Mouse (Mus musculus) gastrocnemius, postnatal 25 days (tissue): ENCODE measurements around the gene Ddx39b. TPM values are rescaled to one million over a fixed set of nuclear protein-coding genes. Genes with fewer than 3 reads are reported as not detected.
"Not testable (repeated sequence)": the region's sequence is repeated elsewhere in the genome, so short reads cannot be mapped to it uniquely, and the experiment has no call there.

Experiments
- DNase-seq: peaks from one replicate; pipeline ENCODE4 v3.0.0; 2022
- microRNA-seq, 2 experiments: library from miRNA; unstranded; fragments of <30 nt; microRNA quantifications; one replicate each; pipeline ENCODE4 v1.2.0; 2021; ENCODE audit warnings: borderline replicate concordance in 2 of 2
- total RNA-seq, 2 experiments: library from RNA; stranded (reverse); gene quantifications; 1 replicate in 1 of 2; 2 replicates in 1 of 2; pipeline ENCODE4 v1.2.3; 2021

Ddx39b gene
- total RNA-seq, 2 experiments from 2014 or later, result 71.5 to 79.1 TPM

DNA sequence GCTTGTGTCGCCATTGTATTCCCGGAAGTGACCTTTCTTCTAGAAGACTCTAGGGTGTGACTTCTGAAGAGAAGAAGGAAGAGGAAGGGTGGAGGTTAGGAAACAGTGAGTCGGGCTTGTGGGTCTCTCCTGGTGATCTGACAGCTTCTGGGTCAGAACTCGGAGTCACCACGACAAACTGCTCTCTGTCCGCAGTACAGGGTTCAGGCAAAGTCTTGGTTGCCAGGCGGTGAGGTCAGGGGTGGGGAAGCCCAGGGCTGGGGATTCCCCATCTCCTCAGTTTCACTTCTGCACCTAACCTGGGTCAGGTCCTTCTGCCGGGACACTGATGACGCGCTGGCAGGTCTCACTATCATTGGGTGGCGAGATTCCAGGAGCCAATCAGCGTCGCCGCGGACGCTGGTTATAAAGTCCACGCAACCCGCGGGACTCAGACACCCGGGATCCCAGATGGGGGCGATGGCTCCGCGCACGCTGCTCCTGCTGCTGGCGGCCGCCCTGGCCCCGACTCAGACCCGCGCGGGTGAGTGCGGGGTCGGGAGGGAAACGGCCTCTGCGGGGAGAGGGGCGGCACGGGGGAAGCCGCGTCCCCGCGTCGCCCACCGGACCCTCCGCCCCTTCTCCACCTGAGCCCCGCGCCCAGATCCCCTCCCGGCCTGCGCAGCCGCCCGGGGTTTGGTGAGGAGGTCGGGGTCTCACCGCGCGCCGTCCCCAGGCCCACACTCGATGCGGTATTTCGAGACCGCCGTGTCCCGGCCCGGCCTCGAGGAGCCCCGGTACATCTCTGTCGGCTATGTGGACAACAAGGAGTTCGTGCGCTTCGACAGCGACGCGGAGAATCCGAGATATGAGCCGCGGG, 21.3 kb downstream of the Ddx39b start, which contains the start of gene H2-D1:
H2-D1 (plus strand) TSS at position 67 of the 859 bp plus-strand sequence.
- DNase-seq, result peak; percentile 94

DNA sequence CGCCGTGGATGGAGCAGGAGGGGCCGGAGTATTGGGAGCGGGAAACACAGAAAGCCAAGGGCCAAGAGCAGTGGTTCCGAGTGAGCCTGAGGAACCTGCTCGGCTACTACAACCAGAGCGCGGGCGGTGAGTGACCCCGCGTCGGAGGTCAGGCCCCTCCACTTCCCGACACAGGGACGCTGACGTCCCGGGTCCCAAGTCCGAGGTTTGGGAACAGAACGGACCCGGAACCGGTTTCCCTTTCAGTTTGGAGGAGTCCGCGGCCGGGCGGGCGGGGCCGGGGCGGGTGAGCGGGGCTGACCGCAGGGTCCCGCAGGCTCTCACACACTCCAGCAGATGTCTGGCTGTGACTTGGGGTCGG, 22.0 kb downstream of the Ddx39b start:
- no peak for DNase-seq

DNA sequence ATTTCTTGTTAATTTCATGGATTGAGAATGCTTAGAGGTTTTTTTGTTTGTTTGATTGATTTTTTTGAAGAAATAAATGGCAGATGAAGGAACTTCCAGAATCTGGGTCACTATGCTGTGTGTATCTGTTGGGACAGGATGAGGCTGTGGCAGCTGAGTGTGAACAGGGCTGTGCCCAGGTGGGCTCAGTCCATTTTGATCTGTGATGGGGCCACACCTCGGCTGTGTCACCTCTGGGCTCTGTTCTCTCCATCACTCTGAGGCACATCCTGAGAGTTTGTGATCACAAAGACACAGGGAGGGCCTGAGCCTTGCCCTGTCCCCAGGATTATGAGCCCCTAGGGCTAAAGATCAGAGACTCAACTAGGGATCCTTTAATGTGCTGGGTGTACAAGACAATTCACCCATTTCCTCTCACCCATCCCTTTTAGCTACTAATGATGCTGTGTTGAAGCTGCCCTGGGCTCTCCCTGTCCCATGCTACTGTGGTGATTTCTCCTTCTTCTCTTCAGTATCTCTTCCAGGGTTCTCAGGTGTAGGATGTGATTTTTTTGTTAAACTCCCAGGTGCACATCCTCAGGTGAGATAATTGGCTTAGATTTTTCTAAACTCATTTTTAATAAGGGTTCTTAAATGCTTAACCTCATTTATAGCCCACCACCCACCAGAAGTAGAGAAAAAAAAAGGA, 26.0 kb downstream of the Ddx39b start:
- DNase-seq, result no peak

DNA sequence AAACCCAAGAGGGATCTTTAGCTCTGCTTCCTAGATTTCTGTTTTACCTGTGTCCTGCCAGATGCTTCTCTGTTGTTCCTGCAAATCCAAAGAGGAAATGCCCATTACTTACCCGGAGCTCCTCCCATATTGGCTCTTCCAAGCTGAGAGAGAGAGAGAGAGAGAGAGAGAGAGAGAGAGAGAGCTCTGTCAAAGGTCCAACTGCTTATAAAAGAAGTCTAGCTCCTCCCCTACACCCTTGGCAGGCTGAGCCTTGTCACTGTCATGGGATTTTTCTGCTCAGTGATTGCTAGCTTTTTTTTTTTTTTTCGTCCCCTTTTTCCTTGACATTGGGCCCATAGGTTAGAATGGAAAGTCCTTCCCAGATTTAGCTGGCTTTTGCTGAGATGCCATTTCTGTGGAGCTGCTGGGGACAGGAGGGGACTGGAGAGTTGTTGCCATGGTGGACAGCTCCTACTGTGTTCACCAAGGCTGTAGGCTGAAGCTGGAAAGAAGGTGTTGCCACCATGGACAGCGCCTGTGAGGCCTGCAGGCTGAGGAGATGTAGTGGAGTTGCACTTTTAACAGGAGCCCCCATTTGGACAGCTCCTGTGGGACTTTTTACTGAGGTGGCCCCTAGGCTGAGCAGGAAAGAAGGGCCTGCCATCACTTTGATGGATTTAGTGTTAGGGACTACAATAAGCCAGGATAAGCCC, 28.3 kb downstream of the Ddx39b start:
- no peak for DNase-seq

DNA sequence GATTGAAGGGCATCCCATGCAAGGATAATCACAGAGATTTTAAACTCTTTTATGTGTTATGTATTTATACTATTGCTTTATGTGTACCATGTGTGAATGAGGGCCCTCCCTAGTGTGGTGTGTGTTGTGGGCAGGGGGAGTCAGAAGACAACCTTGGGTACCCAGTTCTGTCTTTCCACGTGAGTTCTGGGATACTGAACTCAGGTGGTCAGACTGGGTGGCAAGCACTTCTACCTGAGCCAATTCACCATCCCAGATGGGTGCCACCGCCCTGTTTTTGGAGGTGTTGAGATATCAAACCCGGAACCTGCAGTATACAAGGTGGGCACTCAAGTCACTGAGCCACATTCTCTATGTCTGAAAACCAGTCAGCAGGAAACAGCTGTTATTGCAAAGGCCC, 30.7 kb downstream of the Ddx39b start:
- DNase-seq, result no peak

DNA sequence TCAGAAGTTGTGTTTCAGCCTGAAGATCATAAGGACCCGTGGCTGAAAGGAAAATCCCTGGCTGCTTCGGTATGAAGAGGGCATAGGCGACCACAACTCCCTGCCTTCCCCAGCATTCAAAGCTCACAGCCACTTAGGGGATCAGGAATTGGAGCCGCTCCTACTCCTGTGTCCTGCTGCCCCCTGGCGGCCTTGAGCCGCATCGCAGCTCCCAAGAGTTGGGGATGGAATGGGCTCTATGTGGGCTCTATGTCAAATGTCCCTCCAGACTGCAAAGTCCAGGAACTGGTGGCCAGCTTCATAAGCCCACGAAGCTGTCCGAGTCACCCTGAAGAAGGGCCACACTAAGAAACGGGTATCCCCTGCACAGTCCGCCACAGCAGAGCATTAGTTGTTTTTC, 33.2 kb downstream of the Ddx39b start:
- peak; percentile 72 for DNase-seq

DNA sequence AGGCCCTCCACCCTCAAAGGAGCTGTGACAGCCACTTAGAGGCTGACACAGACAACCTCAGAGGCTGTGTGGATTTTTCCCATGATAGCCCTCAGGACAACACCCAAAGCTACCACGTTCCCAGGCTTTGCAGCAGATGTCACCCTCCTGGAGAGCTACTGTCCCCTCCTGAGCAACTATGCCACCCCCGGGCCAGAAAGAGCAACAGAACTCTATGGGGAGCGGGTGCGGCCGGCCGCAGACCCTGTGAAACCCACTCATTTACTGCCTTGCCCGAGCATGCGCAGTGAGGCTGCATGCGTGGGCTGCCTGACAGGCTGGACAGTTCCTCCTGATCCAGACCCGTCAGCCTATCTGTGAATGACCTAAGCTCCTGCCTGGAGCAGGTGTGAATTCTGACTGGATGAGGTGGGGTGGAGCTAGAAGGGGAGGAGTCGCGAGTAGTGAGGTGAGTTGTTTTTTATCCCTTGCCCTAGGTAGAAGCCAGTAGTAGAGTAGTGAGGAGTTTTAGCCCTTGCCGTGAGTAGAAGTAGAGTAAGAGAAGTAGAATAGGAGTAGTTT, 34.8 kb downstream of the Ddx39b start:
- DNase-seq, result no peak

DNA sequence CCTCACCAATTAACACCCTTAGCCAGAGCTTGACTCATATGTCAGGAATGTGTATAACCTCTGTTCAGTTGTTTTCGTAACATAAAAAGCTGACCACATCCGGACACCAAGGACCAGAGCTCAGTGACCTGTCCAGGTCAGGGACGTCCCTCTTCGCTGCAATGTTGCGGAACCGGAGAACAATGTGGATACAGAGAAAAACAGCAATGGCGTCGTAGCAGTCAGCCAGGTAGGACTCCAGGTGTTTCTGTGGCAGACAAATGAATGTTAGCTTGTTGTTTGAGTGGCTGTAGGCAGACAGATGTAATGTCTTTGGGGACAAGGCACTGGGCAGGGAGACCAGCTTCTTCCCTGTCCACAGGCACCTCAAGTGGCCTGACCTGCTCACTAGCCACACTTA, 36.5 kb downstream of the Ddx39b start:
- DNase-seq, result no peak

DNA sequence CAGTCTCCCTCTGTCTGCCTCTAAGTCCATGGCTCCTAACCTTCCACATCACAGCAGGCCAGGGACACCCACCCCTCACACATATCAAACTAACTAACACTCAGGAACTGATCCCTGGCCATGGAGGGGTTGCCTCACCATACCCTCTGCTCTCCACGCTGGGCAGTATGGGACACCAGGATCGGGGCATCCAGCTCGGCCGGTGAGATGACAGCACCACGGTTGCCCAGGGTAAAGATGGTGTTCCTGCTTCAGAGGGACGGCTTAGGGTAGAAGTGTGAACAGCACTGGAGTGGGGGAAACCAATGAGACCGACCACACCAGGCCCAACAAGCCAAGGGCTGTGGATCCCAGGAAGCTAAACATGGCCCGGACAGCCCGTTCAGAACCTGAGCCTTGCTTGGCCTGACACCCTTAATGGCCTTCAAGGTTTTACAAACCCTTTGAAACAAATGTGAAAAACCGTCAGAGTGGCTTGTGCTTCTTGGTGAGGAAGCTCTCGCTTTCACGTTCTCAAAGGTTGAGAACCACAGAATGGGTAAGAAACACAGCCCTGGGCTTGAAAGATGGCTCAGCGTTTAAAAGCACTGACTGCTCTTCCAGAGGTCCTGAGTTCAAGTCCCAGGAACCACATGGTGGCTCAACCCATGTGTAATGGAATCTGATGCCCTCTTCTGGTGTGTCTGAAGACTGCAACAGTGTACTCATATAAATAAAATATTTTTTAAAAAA, 37.6 kb downstream of the Ddx39b start:
- no peak for DNase-seq

DNA sequence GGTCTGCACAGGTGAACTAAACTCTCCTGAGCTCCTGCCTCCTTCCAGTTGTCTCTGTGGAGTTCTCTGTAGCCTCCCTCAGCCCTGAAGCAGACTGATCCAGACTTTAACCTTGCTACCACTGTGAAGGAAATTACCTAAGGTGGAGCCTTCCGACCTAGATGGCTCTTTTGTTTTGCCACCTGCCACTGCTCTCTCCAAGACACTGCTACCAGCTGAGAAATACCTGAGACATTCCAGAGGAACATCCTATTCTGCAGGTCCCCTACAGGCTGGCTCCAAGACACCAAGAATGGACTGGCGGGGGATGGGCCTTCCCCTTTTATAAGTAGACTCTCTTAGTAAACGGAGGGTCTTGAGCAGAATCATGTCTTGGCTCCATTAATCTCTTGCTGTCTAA, 38.7 kb downstream of the Ddx39b start:
- no peak for DNase-seq

DNA sequence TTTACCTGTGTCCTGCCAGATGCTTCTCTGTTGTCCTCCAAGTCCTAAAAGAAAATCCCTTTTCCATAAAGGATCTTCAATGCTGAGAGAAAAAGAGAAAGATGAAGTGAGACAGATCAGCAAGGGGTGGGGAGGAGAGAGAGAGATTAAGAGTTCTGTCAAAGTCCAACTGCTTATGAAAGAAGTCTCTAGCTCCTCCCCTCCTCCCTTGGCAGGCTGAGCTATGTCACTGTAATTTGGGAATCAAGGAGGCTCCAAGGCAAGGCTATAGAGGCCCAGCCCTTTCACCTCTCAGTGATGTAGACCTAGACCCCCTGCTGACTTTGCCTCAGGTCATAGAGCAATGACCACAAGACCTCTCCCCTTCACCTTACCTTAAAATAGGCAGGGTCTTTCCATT, 43.9 kb downstream of the Ddx39b start:
- no peak for DNase-seq

DNA sequence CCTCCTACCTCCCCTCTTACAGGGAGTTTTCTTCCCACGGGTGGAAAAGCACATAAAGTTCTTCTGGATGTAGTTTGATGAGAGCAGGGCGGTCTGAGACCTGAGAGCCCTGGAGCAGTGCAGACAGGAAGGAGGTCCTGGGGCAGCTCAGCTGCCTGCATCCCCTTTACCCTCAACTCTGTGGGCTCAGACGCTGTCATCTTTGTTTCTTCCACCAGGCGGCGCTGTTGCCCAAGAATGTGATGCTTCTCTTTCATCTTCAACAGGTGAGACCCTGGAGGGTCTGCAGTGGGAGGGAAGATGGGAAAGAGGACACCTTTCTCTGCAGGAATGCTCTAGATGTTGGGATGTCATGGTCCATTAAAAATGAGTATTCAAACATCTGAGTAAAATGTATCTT, 54.2 kb downstream of the Ddx39b start:
- DNase-seq, result not testable (repeated sequence)

DNA sequence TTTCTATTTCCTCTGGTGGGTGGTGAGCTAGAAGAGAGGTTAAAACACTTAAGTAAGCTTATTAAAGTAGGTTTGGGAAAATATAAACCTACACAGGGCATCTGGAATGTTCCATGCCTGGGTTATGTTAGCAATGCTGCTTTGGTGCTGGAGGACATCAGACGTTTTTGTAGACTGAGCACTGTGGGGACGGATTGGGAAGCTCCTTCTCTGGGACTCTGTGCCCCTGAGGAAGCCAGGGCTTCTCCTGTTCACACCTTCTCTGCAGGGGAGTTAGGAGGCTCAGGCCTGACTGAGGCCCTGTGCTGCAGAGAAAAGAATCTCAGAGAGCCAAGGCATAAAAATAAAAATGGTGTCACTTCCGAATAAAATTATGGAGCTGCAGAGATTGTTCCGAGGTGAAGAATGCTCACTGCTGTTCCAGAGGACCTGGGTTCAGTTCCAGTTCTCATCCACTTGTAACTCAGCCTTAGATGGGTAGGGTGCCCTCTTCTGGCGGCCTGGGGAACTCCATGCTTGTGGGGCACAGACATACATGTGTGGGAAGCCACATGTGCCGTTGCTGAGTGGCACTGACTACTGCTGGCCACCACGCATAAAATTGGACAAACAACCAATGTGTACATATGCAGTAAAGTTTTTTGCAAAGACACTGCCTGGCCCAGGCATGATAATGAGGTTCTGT, 58.9 kb downstream of the Ddx39b start:
- not testable (repeated sequence) for DNase-seq

DNA sequence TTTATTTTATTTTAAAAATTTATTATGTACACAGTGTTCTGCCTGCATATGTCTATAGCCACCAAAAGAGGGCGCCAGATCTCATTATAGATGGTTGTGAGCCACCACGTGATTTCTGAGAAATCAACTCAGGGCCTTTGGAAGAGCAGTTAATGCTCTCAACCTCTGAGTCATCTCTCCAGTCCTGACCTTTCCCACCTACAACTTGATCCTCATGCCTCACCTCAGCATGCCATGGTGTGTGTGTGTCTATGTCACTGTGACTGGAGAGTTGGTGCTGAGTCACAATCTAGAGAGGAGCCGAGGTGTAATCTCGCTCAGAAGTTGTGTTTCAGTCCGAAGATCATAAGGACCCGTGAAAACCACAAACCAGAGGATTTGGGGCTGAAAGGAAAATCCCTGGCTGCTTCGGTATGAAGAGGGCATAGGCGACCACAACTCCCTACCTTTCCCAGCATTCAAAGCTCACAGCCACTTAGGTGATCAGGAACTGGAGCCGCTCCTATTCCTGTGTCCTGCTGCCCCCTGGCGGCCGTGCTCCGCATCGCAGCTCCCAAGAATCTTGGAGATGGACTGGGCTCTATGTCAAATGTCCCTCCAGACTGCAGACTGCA, 60.2 kb downstream of the Ddx39b start:
- peak; percentile 70 for DNase-seq

DNA sequence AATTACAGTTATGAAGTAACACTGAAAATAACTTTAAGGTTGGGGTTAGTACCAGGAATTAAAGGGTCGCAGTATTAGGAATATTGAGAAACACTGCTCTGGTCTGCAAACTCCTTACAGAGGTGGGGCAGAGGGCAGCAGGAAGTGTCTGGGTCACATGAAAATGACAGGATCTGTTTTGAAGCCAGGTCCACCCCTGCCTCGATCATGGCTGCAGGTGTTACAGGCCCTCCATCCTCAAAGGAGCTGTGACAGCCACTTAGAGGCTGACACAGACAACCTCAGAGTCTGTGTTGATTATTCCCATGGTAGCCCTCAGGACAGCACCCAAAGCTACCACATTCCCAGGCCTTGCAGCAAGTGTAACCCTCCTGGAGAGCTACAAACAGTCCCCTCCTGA, 61.7 kb downstream of the Ddx39b start:
- no peak for DNase-seq

Small RNA genes within 50 kb of the gene (microRNA-seq; reads per million reads assigned to microRNA genes)
- gene Mir6973a (0 reads per million in 2 experiments), gene Mir6974 (0 reads per million in 2 experiments), gene Mir6975 (0 to 0.74 reads per million in 2 experiments), gene Mir8094 (0 reads per million in 2 experiments)

Other genes with a start within 250 kb of the Ddx39b start
- 10 to 100 TPM; 29.4 to 31.2 TPM for gene Vars, start 240.8 kb upstream of the Ddx39b start, total RNA-seq
- 1 to 10 TPM; 9.0 to 9.6 TPM for gene Vwa7, start 225.2 kb upstream of the Ddx39b start, total RNA-seq
- under 1 TPM in 1 of 2 experiments, not detected in 1; 0.31 TPM for gene Sapcd1, start 213.7 kb upstream of the Ddx39b start, total RNA-seq
- under 1 TPM; 0.67 to 0.72 TPM for gene Msh5, start 195.0 kb upstream of the Ddx39b start, total RNA-seq
- 10 to 100 TPM; 12.4 to 18.6 TPM for gene Clic1, start 191.8 kb upstream of the Ddx39b start, total RNA-seq
- gene Ddah2, start 182.7 kb upstream of the Ddx39b start, total RNA-seq, result 10 to 100 TPM; 11.1 to 13.3 TPM
- gene Ly6g6c, start 176.4 kb upstream of the Ddx39b start, total RNA-seq, result not detected
- not detected for gene Mpig6b, start 175.6 kb upstream of the Ddx39b start, total RNA-seq
- not detected for gene Ly6g6e, start 164.8 kb upstream of the Ddx39b start, total RNA-seq
- under 1 TPM; 0.51 to 0.72 TPM for gene Ly6g6d, start 163.7 kb upstream of the Ddx39b start, total RNA-seq
- not detected for gene Ly6g6f, start 156.1 kb upstream of the Ddx39b start, total RNA-seq
- 10 to 100 TPM; 61.9 to 62.4 TPM for gene Abhd16a, start 152.5 kb upstream of the Ddx39b start, total RNA-seq
- gene Ly6g5c, start 133.5 kb upstream of the Ddx39b start, total RNA-seq, result not detected
- gene Ly6g5b, start 126.3 kb upstream of the Ddx39b start, total RNA-seq, result not detected
- 1 to 10 TPM; 7.1 to 8.4 TPM for gene Gpank1, start 120.3 kb upstream of the Ddx39b start, total RNA-seq
- 100 to 1,000 TPM; 149 to 158 TPM for gene Csnk2b, start 119.7 kb upstream of the Ddx39b start, total RNA-seq
- 10 to 100 TPM; 19.5 to 22.6 TPM for gene D17H6S53E, start 115.4 kb upstream of the Ddx39b start, total RNA-seq
- gene Apom, start 109.7 kb upstream of the Ddx39b start, total RNA-seq, result not detected
- 100 to 1,000 TPM; 180 to 197 TPM for gene Bag6, start 106.6 kb upstream of the Ddx39b start, total RNA-seq
- gene Prrc2a, start 76.8 kb upstream of the Ddx39b start, total RNA-seq, result 100 to 1,000 TPM in 1 of 2 experiments, 10 to 100 TPM in 1; 93.3 to 102 TPM
- 1 to 10 TPM in 1 of 2 experiments, under 1 TPM in 1; 0.97 to 1.4 TPM for gene Aif1, start 65.7 kb upstream of the Ddx39b start, total RNA-seq
- gene Lst1, start 53.3 kb upstream of the Ddx39b start, total RNA-seq, result under 1 TPM in 1 of 2 experiments, not detected in 1; 0.78 TPM
- gene Ltb, start 47.3 kb upstream of the Ddx39b start, total RNA-seq, result not detected
- under 1 TPM in 1 of 2 experiments, not detected in 1; 0.18 TPM for gene Tnf, start 39.7 kb upstream of the Ddx39b start, total RNA-seq
- gene Lta, start 36.4 kb upstream of the Ddx39b start, total RNA-seq, result under 1 TPM in 1 of 2 experiments, not detected in 1; 0.32 TPM
- gene Gm16181, start 20.9 kb upstream of the Ddx39b start, total RNA-seq, result under 1 TPM in 1 of 2 experiments, not detected in 1; 0.70 TPM
- gene Atp6v1g2, start 8.1 kb upstream of the Ddx39b start, total RNA-seq, result 1 to 10 TPM; 1.9 to 2.3 TPM
- 1 to 10 TPM; 5.6 to 6.8 TPM for gene Nfkbil1, start 6.0 kb upstream of the Ddx39b start, total RNA-seq
- 10 to 100 TPM; 30.2 to 57.3 TPM for gene H2-D1, start 21.0 kb downstream of the Ddx39b start, total RNA-seq
- under 1 TPM; 0.20 to 0.86 TPM for gene H2-Q1, start 78.7 kb downstream of the Ddx39b start, total RNA-seq
- gene H2-Q2, start 100.5 kb downstream of the Ddx39b start, total RNA-seq, result under 1 TPM; 0.36 to 0.78 TPM
- gene H2-Q4, start 137.9 kb downstream of the Ddx39b start, total RNA-seq, result 1 to 10 TPM; 2.2 to 3.9 TPM
- gene H2-Q6, start 183.1 kb downstream of the Ddx39b start, total RNA-seq, result not detected
- under 1 TPM; 0.38 to 0.70 TPM for gene H2-Q7, start 197.4 kb downstream of the Ddx39b start, total RNA-seq
- 1 to 10 TPM in 1 of 2 experiments, under 1 TPM in 1; 0.15 to 1.3 TPM for gene H2-Q10, start 228.3 kb downstream of the Ddx39b start, total RNA-seq